Mouse (Mus musculus) C2C12 (cell line): ENCODE data around the gene Cnbp. TPM values are rescaled to one million over a fixed set of nuclear protein-coding genes. Genes with fewer than 3 reads are reported as not detected.
A peak's percentile ranks its signal among the peaks of the same experiment; 100 is the strongest.

Experiments
- H3K27me3 ChIP-seq: one replicate; pipeline ENCODE4 v1.6.1; 2011; ENCODE audit not compliant: control insufficient read depth, insufficient read depth, insufficient read length
- H3K36me3 ChIP-seq: one replicate; pipeline ENCODE4 v1.6.1; 2011; ENCODE audit not compliant: control insufficient read depth, insufficient read depth
- H3K4me3 ChIP-seq: one replicate; pipeline ENCODE4 v1.5.1; 2011; ENCODE audit warnings: mild to moderate bottlenecking, control low read depth; ENCODE audit not compliant: poor library complexity, insufficient read depth, severe bottlenecking
- H3K79me2 ChIP-seq: one replicate; pipeline ENCODE4 v1.6.1; 2011; ENCODE audit not compliant: control insufficient read depth, insufficient read depth
- H3K79me3 ChIP-seq: one replicate; pipeline ENCODE4 v1.6.1; 2011; ENCODE audit warnings: low read depth, control low read depth
- H3ac ChIP-seq: one replicate; pipeline ENCODE3; 2011; ENCODE audit warnings: low read depth; ENCODE audit not compliant: control insufficient read depth, insufficient read length
- CEBPB ChIP-seq: IDR thresholded peaks from one replicate; pipeline ENCODE4 v1.6.1; 2011; ENCODE audit warnings: low read depth, mild to moderate bottlenecking, control low read depth, moderate library complexity
- CTCF ChIP-seq: IDR thresholded peaks from one replicate; pipeline ENCODE4 v1.5.1; 2011; ENCODE audit not compliant: control insufficient read depth, insufficient read depth, insufficient read length
- FOSL1 ChIP-seq: IDR thresholded peaks from one replicate; pipeline ENCODE4 v1.8.0; 2011; ENCODE audit warnings: mild to moderate bottlenecking, low read length; ENCODE audit not compliant: poor library complexity, insufficient read depth, severe bottlenecking
- MAX ChIP-seq: IDR thresholded peaks from one replicate; pipeline ENCODE4 v1.6.1; 2011; ENCODE audit warnings: mild to moderate bottlenecking, control low read depth
- MYOD1 ChIP-seq: IDR thresholded peaks from one replicate; pipeline ENCODE4 v1.6.1; 2011; ENCODE audit warnings: low read depth; ENCODE audit not compliant: control insufficient read depth, insufficient read length
- MYOG ChIP-seq: IDR thresholded peaks from one replicate; pipeline ENCODE4 v1.6.1; 2011; ENCODE audit not compliant: control insufficient read depth, insufficient read length; ENCODE audit errors: extremely low read depth
- USF1 ChIP-seq: IDR thresholded peaks from one replicate; pipeline ENCODE4 v1.6.1; 2011; ENCODE audit warnings: low read depth, mild to moderate bottlenecking, control low read depth, moderate library complexity
- polyA plus RNA-seq: library from polyadenylated mRNA; unstranded; fragments of >200 nt; fragmentation: generic; extraction: Trizol; gene quantifications from one replicate; pipeline ENCODE4 v1.2.1, GENCODE M21; 2012; ENCODE audit warnings: missing spikeins

The Cnbp gene
- polyA plus RNA-seq, 1 experiment, result 353 TPM

DNA sequence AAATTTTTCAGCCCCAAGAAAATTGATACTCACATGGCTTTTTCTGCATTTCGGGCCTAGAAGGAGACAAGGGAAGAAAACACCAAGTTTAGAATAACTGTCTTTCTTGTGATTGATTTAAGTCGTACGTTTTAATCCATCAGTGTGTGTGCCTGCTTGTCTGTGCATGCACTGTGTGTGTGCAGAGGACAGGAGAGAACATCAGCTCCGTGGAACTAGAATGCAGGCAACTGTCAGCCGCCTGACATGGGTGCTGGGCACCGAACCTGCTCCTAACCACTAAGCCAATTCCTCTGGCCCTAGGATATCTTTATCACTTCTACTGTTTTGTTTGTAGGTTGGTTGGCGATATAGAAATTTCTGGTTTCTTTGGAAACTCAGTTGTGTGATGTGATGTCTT lies 15.2 kb downstream of the Cnbp start, which contains the start of gene Gm45140:
Gene Gm45140 (minus strand): TSS at position 101 of the 400 bp plus-strand sequence.
- Histone ChIP-seq H3K79me2 (peaks cover 29% of the 10 kb centered on the region), H3K36me3 (peaks cover 44% of the 10 kb centered on the region), H3K27me3 (no peaks in the 10 kb centered on the region), H3K4me3 (no peak within 1 kb of the TSS), H3K79me3 (peaks cover 18% of the 10 kb centered on the region), H3ac (no peak within 1 kb of the TSS)
- TF ChIP-seq FOSL1 (no peak), CTCF (no peak), MYOG (no peak), MAX (no peak), MYOD1 (no peak), USF1 (no peak)

DNA sequence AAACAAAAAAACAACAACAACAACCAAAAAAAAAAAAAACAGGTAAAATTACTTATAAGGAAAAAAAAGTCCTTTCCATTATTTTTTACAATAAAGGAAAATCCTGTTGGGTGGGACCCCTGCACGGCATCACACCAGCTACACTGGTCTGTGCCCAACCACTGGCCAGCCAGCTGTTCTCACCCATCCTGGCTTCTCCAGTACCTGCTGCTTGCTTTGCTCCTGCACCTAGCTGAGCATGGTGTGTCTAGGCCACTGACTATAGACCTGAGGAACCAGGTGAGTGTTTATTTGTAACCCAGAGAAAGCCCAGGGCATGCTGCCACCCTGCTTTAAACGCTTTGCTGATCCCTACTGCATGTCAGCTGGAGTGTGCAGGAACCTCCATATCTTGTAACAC lies 30.5 kb downstream of the Cnbp start:
- Histone ChIP-seq H3K36me3 (peaks cover 90% of the 10 kb centered on the region), H3K27me3 (no peaks in the 10 kb centered on the region), H3ac (no peak overlapping the region), H3K79me3 (no peaks in the 10 kb centered on the region), H3K79me2 (no peaks in the 10 kb centered on the region), H3K4me3 (no peak overlapping the region)
- TF ChIP-seq MAX, result no peak
- no peak for TF ChIP-seq FOSL1
- no peak for TF ChIP-seq CEBPB
- no peak for TF ChIP-seq CTCF
- no peak for TF ChIP-seq MYOD1
- no peak for TF ChIP-seq USF1
- no peak for TF ChIP-seq MYOG

DNA sequence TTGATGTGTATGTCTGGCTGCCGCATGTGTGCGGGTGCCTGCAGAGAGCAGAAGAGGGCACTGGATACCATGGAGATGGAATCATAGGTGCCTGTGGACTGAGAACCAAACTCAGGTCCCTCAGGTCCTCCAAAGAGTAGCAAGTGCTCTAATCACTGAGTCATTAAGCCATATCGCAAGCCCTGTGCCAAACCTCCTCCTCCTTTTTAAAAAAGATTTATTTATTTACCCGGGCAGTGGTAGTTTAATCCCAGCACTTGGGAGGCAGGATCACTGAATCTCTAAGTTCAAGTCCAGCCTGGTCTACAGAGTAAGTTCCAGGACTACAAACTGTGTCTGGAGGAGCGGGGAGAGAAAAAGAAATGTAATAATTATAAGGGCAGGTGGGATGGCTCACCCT lies 36.4 kb downstream of the Cnbp start:
- no peaks in the 10 kb centered on the region for H3K27me3 ChIP-seq
- H3K79me2 ChIP-seq, result peaks cover 8% of the 10 kb centered on the region
- TF ChIP-seq USF1 (no peak), CTCF (no peak), FOSL1 (no peak), CEBPB (no peak), MYOG (no peak), MAX (no peak), MYOD1 (no peak)
- no peak overlapping the region for H3ac ChIP-seq
- H3K4me3 ChIP-seq, result no peak overlapping the region
- H3K36me3 ChIP-seq, result peaks cover 57% of the 10 kb centered on the region
- H3K79me3 ChIP-seq, result no peaks in the 10 kb centered on the region

DNA sequence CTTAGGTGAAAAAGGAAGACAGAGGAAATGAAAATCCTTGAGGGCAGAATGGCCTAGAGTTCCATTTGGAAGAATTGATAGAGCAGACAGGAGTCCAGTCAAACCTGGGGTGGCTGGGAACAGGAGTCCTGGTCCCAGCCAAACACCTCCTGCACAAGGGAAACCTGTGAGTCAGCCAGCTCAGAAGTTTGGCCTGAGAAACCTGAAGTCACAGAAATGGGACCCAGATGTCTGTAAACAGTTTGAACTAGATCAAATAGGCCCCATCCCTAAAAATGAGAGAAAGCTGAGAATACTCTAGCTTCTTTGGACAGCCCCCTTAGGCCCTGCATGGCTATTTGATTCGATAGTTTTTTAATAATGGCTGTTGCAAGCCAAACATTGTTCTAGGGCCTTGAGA lies 38.2 kb downstream of the Cnbp start:
- Histone ChIP-seq H3K79me3 (peaks cover 4% of the 10 kb centered on the region), H3K4me3 (no peak overlapping the region), H3K27me3 (no peaks in the 10 kb centered on the region), H3K36me3 (peaks cover 40% of the 10 kb centered on the region), H3K79me2 (peaks cover 21% of the 10 kb centered on the region), H3ac (no peak overlapping the region)
- TF ChIP-seq CTCF (no peak), MYOG (no peak), CEBPB (no peak), MYOD1 (no peak), FOSL1 (no peak), MAX (no peak), USF1 (no peak)

DNA sequence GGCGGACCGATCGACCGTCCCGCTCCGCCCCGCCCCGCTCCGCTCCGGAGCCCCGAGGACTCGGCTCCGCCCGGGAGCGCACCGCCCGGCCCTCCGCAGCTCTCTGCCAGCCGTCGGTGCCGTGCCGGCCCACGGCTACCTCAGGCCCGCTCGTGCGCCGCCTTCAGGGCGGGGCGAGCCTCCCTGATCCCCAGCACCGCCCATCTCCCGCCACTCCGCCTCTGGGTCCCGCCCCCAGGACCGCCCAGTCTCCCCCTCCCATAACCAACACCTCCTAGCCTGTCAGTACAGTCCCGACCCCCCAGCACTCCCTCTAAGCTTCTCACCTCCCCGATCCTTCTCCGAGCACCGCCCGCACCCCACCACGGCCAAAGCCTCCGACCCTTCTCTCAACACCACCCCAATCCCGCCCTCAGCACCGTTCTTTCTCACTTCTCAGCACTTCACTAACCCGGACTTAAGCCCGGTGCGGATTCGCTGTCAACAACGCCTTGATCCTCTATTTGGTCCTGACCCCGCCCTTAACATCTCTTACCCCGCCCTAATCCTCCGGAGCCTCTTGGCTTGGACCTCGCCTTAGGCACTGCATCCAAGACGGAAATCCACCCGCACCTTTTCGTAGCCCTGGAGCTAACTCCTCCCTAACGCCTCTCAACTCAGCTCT lies 39.1 kb downstream of the Cnbp start, which contains the start of gene Rab43:
Gene Rab43 (minus strand): TSS at position 490 of the 664 bp plus-strand sequence.
- peaks cover 22% of the 10 kb centered on the region for H3K79me2 ChIP-seq
- H3ac ChIP-seq, result peak within 1 kb of the TSS; percentile 91
- H3K36me3 ChIP-seq, result peaks cover 32% of the 10 kb centered on the region
- no peaks in the 10 kb centered on the region for H3K27me3 ChIP-seq
- TF ChIP-seq CTCF (no peak), FOSL1 (no peak), MYOG (no peak), MAX (peak; percentile 36), MYOD1 (no peak), CEBPB (no peak)
- peaks cover 4% of the 10 kb centered on the region for H3K79me3 ChIP-seq
- H3K4me3 ChIP-seq, result peak within 1 kb of the TSS; percentile 50
